Comparison of ENCODE assay signal across 8 mouse cellular contexts in the genomic region with DNA sequence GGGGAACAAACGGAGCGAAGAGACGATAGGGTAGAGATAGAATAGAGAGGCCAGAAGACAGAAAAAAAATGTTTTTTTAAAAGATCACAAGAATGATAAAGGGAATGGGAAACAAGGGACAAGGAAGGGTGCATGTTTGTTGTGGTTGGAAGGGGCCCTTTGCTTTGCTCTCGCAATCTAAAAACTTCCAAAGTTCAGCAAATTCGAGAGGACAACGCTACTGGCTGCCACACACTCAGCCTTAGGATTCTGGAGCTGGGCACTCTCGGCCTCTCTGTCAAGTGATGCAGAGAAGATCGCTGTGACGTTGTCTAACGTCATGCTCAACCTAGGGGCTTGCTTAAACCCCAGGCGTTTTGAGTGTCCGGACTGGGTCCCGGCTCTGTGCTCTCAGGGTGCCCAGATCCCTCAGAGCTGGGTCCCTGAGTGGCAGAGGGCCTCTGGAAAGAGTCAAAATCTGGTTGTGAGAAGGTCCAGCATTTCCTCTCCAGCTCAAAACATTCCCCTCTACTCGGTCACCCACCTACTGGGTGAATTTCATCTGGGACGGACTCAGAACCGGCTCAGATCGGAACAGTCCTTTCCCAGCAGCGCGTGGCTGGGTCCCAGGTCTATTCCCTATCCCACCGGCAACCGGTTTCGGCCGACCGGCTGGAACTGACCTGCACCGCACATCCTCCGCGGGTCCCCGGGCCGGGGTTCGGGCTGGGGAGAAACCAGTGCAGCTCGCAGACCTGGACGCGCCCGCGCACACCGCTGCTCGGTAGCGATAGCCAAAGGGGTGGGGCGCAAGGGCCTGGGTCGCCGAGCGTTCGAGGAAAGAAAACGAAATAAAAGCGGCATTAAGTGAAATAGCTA. TPM values are rescaled to one million over a fixed set of nuclear protein-coding genes. Genes with fewer than 3 reads are reported as not detected.
A peak's percentile ranks its signal among the peaks of the same experiment; 100 is the strongest.
DNase-seq lines count a peak whose midpoint lies in the region; ATAC-seq lines count a peak whose summit lies in the region.

No protein-coding gene starts in this region.

- peaks cover 41% of the 10 kb centered on the region for H3K4me1 ChIP-seq in heart, embryonic 13.5 days
- H3K4me1 ChIP-seq in heart, embryonic 16.5 days (ENCODE audit: control insufficient read depth, insufficient read depth, low read length), result peaks cover 11% of the 10 kb centered on the region
- peaks cover 43% of the 10 kb centered on the region for H3K4me1 ChIP-seq in limb, embryonic 12.5 days (replicated peaks)
- peaks cover 38% of the 10 kb centered on the region for H3K4me1 ChIP-seq in stomach, embryonic 15.5 days

- H3K27ac ChIP-seq in heart, embryonic 13.5 days (replicated peaks), result no peak overlapping the region
- no peak overlapping the region for H3K27ac ChIP-seq in heart, embryonic 16.5 days (ENCODE audit: low read length)
- H3K27ac ChIP-seq in limb, embryonic 12.5 days, result no peak overlapping the region
- H3K27ac ChIP-seq in stomach, embryonic 15.5 days, result no peak overlapping the region

- no peak for ATAC-seq in heart, embryonic 13.5 days (ENCODE audit: extremely low read depth, insufficient number of reproducible peaks, low FRiP score, low TSS enrichment)
- ATAC-seq in heart, embryonic 16.5 days (replicated peaks; ENCODE audit: extremely low read depth, insufficient read depth, low FRiP score), result no peak
- ATAC-seq in limb, embryonic 12.5 days (ENCODE audit: insufficient number of reproducible peaks, insufficient read depth, low FRiP score, low TSS enrichment, low read depth), result no peak
- ATAC-seq in stomach, embryonic 15.5 days (ENCODE audit: insufficient read depth, low FRiP score, low read depth), result no peak

- peak overlapping the region; percentile 62 for H3K4me2 ChIP-seq in heart, embryonic 13.5 days
- peak overlapping the region; percentile 38 for H3K4me2 ChIP-seq in heart, embryonic 16.5 days (ENCODE audit: low read depth, low read length)
- peak overlapping the region; percentile 66 for H3K4me2 ChIP-seq in limb, embryonic 12.5 days
- H3K4me2 ChIP-seq in stomach, embryonic 15.5 days, result peak overlapping the region; percentile 62

- peak overlapping the region; percentile 42 for H3K4me3 ChIP-seq in heart, embryonic 13.5 days
- peak overlapping the region; percentile 29 for H3K4me3 ChIP-seq in heart, embryonic 16.5 days (ENCODE audit: low read length)
- peak overlapping the region; percentile 40 for H3K4me3 ChIP-seq in limb, embryonic 12.5 days (replicated peaks)
- peak overlapping the region; percentile 33 for H3K4me3 ChIP-seq in stomach, embryonic 15.5 days (replicated peaks)

- DNase-seq in heart, adult 11 months, result no peak
- peak; percentile 46 for DNase-seq in cerebellum, adult 9-10 months
- no peak for DNase-seq in frontal cortex, postnatal 14 days (ENCODE audit: low spot score in 2 of 2)
- no peak for DNase-seq in right cerebral cortex, postnatal 14 days

- 1% methylated on average over 45 of the region's 45 CpGs for WGBS in heart, embryonic 13.5 days
- WGBS in heart, embryonic 16.5 days, result under 1% methylated on average over 45 of the region's 45 CpGs
- under 1% methylated on average over 45 of the region's 45 CpGs for WGBS in limb, embryonic 12.5 days
- WGBS in stomach, embryonic 15.5 days, result 1% methylated on average over 45 of the region's 45 CpGs

- H3K9ac ChIP-seq in heart, embryonic 13.5 days, result no peak overlapping the region
- no peak overlapping the region for H3K9ac ChIP-seq in heart, embryonic 16.5 days (ENCODE audit: low read length)
- no peak overlapping the region for H3K9ac ChIP-seq in limb, embryonic 12.5 days (replicated peaks)
- no peak overlapping the region for H3K9ac ChIP-seq in stomach, embryonic 15.5 days

- peaks cover 11% of the 10 kb centered on the region for H3K9me3 ChIP-seq in heart, embryonic 13.5 days
- peaks cover 7% of the 10 kb centered on the region; the same call in 1 of the 2 replicates for H3K9me3 ChIP-seq in heart, embryonic 16.5 days (replicated peaks; ENCODE audit: control insufficient read depth, low read length)
- no peaks in the 10 kb centered on the region for H3K9me3 ChIP-seq in limb, embryonic 12.5 days
- H3K9me3 ChIP-seq in stomach, embryonic 15.5 days, result no peaks in the 10 kb centered on the region

- no peaks in the 10 kb centered on the region for H3K36me3 ChIP-seq in heart, embryonic 13.5 days
- no peaks in the 10 kb centered on the region for H3K36me3 ChIP-seq in heart, embryonic 16.5 days (ENCODE audit: control insufficient read depth, insufficient read depth)
- H3K36me3 ChIP-seq in limb, embryonic 12.5 days, result no peaks in the 10 kb centered on the region
- H3K36me3 ChIP-seq in stomach, embryonic 15.5 days, result no peaks in the 10 kb centered on the region

- H3K27me3 ChIP-seq in heart, embryonic 13.5 days (replicated peaks), result peaks cover 100% of the 10 kb centered on the region
- H3K27me3 ChIP-seq in heart, embryonic 16.5 days (ENCODE audit: control insufficient read depth, insufficient read depth, low read length), result peaks cover 91% of the 10 kb centered on the region
- peaks cover 100% of the 10 kb centered on the region for H3K27me3 ChIP-seq in limb, embryonic 12.5 days
- H3K27me3 ChIP-seq in stomach, embryonic 15.5 days (replicated peaks), result peaks cover 100% of the 10 kb centered on the region

RNA-seq across cellular contexts. Expression of a gene that starts 3.3 kb away (rescaled TPM):
- polyA plus RNA-seq in heart, embryonic 13.5 days (2015; fragmentation: Nextera tagmentation; extraction: Ambion mirVana), result not detected in 2 replicates
- not detected in 2 replicates for polyA plus RNA-seq in heart, embryonic 16.5 days (2015; fragmentation: Nextera tagmentation; extraction: Ambion mirVana)
- 0.39 TPM in 1 of 2 replicates, not detected in the other for polyA plus RNA-seq in limb, embryonic 12.5 days (2016; fragmentation: Nextera tagmentation; extraction: Ambion mirVana)
- 0.08 TPM in 1 of 2 replicates, not detected in the other for polyA plus RNA-seq in stomach, embryonic 15.5 days (2015; fragmentation: Nextera tagmentation; extraction: Ambion mirVana)

RNA-seq across cellular contexts. Expression of a gene that starts 37.1 kb away (rescaled TPM):
- polyA plus RNA-seq in heart, embryonic 13.5 days (2015; fragmentation: Nextera tagmentation; extraction: Ambion mirVana), result 532 and 581 TPM in 2 replicates
- 424 and 467 TPM in 2 replicates for polyA plus RNA-seq in heart, embryonic 16.5 days (2015; fragmentation: Nextera tagmentation; extraction: Ambion mirVana)
- 1,112 and 1,195 TPM in 2 replicates for polyA plus RNA-seq in limb, embryonic 12.5 days (2016; fragmentation: Nextera tagmentation; extraction: Ambion mirVana)
- 849 and 936 TPM in 2 replicates for polyA plus RNA-seq in stomach, embryonic 15.5 days (2015; fragmentation: Nextera tagmentation; extraction: Ambion mirVana)

RNA-seq across cellular contexts. Expression of a gene that starts 52.9 kb away (rescaled TPM):
- polyA plus RNA-seq in heart, embryonic 13.5 days (2015; fragmentation: Nextera tagmentation; extraction: Ambion mirVana), result 3.3 and 4.3 TPM in 2 replicates
- polyA plus RNA-seq in heart, embryonic 16.5 days (2015; fragmentation: Nextera tagmentation; extraction: Ambion mirVana), result 9.2 and 11.5 TPM in 2 replicates
- polyA plus RNA-seq in limb, embryonic 12.5 days (2016; fragmentation: Nextera tagmentation; extraction: Ambion mirVana), result 18.2 and 19.0 TPM in 2 replicates
- polyA plus RNA-seq in stomach, embryonic 15.5 days (2015; fragmentation: Nextera tagmentation; extraction: Ambion mirVana), result 3.7 and 4.1 TPM in 2 replicates
